Mouse (Mus musculus) heart, postnatal 4 days (tissue): ENCODE results near the gene Ppef1. TPM values are rescaled to one million over a fixed set of nuclear protein-coding genes. Genes with fewer than 3 reads are reported as not detected.
A peak's percentile ranks its signal among the peaks of the same experiment; 100 is the strongest.

Experiments
- DNase-seq: peaks from one replicate; pipeline ENCODE4 v3.0.0; 2021
- total RNA-seq, 2 experiments: library from RNA; stranded (reverse); gene quantifications; 2 replicates each; pipeline ENCODE4 v1.2.3; 2021

Gene Ppef1
- total RNA-seq, 2 experiments from 2014 or later, result 0.16 TPM; not detected in 1

DNA sequence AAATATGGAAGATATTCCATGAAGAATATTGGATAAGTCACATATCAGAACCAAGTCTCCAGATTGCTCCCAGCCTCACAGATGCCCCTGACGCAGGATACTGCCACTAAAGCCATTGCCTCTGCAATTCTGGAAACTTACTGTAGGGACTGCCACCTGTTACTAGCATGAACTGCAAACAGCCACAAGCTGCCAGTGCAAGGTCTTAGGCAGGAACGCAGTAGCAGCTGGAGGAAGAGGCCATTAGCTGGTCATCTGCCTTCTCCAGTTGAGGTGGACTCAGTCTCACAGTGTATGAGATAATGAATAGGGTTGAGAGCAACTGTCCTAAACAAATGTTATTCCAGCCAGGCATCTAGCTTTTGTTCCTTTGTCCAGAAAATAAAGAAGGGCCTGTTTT, 137.5 kb downstream of the Ppef1 start:
- DNase-seq, result no peak

DNA sequence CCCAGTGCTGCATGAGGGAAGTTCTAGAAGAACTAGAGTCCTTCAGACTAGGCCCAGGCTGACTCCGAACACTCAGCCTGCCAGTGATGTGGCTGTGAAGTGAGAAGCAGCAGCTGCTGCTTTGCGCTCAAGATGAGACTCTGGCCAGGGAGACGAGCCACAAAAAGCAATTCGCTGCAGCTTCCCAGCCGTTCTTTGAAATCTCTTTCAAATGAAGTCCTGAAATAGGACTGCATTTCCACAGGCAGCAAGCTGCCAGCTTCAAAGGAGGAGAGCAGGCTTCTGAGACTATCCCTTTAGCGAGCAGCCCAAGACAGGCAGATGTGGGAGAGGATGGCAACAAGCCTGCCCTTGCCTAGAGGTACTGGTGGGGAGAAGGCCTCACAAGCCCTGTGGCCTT, 142.6 kb downstream of the Ppef1 start:
- DNase-seq, result no peak

DNA sequence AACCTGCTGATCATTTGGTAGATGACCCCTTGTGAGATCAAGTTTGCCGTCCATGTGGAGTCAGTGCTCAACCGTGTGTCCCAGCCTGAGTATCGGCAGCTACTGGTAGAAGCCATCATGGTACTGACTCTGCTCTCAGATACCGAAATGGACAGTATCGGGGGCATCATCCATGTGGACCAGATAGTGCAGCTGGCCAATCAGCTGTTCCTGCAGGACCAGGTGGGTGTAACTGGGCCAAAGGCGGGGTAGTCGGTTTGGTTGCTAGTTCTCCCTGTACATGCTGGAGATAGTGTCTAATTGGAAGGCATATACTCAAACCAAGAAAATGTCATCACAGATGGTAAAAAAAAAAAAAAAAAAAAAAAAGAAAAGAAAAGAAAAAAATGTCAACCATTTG, 145.4 kb downstream of the Ppef1 start:
- no peak for DNase-seq

DNA sequence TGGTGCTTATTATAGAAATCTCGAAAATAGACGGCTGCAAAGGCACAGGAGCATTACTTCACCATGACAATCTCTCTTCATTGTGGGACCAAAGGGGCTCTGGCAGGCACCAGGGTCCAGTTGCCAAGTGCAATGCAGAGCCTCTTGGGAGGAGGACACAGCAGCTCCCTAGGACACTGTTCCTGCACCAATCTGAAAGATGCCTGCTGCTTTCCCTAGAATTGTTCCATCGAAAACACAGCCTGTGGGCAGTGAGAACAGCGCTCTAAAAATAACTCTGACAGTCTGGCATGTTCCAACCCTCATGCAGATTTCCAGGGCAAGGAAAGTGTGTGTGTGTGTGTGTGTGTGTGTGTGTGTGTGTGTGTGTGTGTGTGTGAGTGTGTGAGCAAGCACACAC, 147.0 kb downstream of the Ppef1 start:
- DNase-seq, result peak; percentile 35

DNA sequence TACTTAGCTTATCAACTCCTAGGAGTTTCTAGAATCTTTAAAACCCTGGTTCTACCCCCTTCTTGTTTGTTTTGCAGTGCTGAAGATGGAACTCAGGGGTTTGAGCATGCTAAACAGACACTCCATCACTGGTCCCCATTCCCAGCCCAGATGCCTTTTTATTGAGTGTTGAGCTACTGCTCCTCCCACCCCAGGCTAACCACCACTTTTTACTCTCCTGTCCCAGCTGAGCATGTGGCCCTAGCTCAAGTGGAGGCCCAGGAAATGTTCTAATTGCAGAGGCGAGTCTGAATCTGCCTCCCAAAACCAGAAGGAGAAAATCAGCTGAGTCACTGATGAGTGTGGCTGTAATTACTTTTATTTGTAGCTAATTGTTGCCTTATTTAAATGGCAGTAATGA, 150.5 kb downstream of the Ppef1 start:
- no peak for DNase-seq

DNA sequence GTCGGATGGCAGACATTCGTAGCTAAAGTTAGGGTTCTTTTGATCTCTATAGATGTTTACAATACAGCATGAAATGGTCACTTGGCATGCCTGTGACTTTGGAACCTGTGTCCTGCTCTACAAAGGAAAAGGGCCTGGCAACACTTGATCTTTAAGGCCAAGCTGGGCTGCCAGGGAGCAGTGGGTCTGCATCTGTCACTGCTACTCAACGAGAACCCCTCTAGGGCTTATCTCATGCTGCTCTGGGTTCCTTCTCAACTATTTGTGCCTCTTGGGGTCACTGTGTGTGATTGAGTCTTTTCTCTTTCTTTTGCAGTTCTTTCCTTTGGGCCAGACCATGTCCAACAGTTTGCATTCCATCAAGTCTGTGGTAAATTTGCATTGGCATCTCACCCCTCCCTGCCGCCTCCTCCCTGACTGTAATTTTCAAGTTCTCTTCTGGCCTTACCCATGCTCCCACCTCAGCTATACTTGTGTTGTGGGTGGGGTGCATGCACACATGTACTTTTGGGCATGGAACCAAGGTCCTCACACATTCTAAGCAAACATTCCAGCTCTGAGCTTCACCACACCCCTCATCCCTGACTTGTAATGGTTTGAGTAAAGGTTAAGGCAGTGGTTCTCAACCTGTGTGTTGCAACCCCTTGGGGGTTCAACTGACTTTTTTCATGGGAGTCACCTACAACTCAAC, 151.3 kb downstream of the Ppef1 start:
- no peak for DNase-seq

DNA sequence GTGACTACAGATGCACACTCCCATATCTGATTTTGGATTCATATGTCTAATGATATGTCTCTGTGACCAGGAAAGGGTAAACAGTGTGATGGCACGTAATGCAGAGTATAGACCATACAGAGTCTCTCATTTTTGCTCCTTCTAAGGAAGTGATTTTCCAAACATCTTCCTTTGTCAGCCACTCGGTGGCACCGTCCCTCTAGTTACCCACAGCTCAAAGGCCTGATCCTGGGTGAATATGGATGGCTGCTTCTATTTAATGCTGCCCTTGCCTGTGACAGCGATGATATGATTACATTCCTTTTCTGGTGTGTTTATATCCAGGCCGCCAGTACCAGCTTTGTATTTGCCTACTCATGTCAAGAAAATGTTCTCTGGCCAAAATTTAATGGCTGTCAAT, 152.0 kb downstream of the Ppef1 start:
- peak; percentile 29 for DNase-seq

Other genes starting within 250 kb of the Ppef1 start
- 10 to 100 TPM; 31.1 to 32.9 TPM for gene Phka2, start 233.6 kb downstream of the Ppef1 start, total RNA-seq
- under 1 TPM in 1 of 2 experiments, not detected in 1; 0.20 TPM for gene Rs1, start 32.2 kb upstream of the Ppef1 start, total RNA-seq
- gene Gja6, start 171.3 kb upstream of the Ppef1 start, total RNA-seq, result under 1 TPM in 1 of 2 experiments, not detected in 1; 0.26 TPM